Mouse (Mus musculus): ENCODE data around the gene Olfr71.

The Olfr71 gene

DNA sequence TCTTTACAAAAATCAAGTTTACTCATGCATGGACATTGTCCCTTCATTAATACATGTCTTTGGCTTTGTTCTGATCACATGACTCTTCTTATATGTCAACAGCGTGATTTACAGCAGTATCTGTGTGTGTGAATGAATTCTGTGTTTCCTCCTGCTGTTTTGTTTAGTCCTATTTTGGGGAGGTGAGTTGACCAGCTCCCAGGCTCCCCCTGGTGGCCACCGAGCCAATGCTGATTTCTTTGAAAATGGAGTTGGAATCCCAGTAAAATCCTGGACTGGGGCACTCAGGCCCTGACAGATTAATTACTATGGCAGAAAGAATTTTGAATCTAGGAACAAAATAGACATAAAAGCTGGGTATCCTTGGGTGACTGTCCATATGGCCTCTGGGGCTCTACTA lies 1.8 kb upstream of the Olfr71 start:
- peak; percentile 93 for DNase-seq

DNA sequence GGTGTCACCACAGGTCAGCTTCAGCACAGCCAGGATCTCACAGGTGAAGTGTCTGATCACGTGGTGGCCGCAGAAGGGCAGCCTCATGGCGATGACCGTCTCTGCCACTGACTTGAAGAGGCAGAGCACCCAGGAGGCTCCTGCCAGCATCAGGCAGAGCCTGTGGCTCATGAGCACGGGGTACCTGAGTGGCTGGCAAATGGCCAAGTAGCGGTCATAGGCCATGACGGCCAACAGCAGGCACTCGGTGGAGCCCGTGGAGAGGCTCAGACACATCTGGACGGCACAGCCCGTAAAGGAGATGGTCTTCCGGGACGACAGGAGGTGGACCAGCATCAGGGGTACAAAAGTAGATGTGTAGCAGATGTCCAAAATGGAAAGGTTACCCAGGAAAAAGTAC lies 4.1 kb downstream of the Olfr71 start:
- DNase-seq, result no peak

DNA sequence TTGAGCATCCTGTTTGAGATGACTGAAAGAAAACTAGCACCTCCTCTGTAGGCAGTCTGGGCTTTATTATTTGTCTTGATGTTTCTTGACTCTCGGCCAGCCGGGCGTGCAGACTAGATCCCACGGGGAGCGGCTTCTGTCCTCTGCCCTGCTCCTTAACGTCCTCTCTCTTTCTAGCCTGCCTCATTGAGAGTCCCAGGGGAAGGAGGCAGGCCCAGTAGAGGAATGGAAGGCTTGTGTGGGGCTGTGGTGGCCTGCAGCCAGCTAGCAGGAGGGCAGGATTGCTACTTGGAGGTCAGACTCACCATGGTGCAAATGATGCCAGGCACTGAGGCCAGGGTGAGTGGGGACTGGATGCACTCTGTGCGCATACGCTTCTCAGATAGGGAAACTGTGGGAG lies 6.2 kb downstream of the Olfr71 start:
- peak; percentile 95 for DNase-seq

DNA sequence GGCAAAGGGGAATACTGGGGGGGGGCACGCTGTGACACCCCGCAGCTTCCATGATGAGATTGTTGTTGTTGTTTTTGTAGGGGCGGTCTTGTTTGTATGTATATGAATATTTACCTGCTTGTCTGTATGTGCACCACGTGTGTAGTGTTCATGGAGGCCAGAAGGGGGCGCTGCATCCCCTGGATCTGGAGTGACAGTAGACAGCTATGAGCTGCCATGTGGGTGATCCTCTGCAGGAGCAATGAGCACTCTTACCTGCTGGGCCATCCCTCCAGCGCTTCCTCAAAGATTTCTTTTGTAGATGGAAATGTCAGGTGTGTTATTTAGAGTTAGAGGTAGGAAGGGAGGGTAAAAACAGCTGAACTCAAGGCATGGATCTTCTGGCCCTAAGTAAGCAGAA lies 6.6 kb downstream of the Olfr71 start:
- no peak for DNase-seq

DNA sequence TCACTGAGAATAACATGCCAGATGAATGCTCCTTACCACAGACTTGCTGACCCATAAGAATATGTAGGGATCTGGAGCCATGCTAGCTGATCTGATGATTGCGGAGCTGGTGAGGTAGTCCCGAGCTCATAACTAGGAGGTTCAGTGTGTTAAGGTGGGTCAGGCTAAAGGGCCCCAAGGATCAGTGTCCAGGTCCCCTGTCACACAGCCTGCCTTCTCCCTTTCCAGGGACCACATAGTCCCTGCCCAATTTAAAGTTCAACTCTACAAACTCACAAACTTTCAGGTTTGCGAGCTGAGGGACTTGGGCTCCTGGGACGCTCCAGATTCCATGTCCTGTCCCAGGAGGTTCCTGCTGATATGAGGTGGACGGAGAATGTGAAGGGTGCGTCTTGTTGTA lies 9.3 kb downstream of the Olfr71 start, which contains the start of gene Olfr70:
Gene Olfr70, minus strand, starts transcription at position 101 of the 400 bp plus-strand sequence.
- no peak for DNase-seq

DNA sequence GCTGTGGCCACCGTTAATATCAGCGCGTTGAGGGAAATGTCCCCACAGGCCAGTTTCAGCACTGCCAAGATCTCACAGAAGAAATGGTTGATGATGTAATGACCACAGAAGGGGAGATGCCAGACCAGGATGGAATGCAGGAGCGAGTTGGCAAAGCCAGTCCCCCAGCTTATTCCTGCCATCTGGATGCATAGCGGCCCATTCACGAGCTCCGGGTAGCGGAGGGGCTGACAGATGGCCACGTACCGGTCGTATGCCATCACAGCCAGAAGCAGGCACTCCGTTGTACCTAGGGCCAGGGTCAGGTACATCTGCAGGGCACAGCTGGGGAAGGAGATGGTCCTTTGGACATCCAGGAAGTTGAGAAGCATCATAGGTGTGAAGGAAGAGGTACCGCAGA lies 13.5 kb downstream of the Olfr71 start:
- DNase-seq, result no peak

DNA sequence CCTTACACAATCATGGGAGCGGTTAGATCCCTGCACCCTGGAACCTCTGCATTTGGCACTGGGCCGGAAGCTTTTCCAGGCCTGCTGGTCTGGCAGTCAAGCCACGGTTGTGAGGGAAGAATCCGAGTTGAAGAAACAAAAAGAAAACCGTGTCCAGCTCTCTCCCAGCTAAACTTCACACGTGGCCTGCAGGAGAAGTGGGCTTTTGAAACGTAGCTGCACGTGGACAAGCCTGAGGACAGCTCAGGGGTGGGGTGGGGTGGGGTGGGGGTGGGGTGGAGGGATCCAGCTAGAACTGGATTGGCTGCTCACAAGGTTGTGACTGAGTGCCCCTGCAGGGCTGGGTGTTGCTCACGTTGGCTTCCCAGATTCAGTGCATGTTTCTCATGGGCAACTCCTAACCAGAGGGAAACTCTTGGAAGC lies 14.8 kb downstream of the Olfr71 start:
- DNase-seq, result peak; percentile 98

DNA sequence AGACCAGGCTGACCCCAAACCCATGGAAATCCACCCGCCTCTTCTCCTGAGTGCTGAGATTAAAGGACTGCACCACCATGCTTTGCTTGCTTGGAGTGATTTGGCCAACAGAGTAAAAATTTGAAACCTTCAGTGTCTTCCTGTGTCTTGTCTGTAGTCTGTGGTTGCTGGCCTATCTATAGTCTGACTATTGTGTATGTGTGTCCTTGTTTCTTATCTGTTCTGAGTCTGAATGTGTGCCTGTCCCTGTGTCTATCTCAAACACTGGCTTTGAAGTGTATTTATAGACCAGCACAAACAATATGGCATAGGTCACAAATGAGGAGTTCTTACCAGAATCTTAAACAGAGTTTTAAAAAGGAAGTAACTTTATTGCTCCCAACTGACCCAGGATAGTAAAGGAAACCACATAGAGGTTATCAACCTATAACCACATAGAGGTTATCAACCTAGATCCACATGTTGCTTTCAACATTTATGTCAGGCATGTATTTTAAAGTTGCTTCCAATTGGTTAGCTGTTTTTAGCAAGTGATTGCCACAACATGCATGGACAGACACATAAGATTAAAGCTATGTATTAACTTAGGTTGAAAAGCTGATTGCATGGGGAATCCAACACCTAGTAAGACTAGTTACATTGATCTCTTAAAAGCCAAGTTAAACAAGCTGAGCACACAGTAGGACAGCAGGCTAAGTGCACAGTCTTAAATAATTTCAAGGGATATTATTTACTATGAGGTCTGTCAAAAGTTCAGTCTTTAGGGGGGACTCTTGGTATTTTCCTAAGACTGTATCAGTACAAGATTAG lies 15.4 kb downstream of the Olfr71 start:
- DNase-seq, result no peak

DNA sequence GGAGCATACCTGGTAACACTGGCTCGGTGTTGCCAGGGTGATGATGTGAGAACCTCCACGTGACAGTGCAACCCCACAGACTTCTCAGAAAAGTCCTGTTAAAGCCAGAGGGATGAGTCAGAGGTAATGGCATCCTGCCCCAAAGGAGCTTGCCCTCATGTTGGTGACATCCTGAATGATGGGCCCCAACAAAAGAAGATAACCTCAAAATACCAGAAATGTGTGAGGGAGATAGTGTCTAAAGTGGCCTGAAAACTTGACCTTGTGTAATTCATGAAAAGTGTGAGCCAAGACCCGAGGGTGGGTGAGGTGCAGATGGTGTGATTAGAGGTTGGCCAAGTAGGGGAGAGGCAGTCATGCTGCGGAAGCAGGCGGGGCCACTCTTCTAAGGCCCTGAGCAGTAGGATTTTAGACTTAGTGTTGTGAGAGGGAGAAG lies 16.2 kb downstream of the Olfr71 start:
- DNase-seq, result peak; percentile 95

DNA sequence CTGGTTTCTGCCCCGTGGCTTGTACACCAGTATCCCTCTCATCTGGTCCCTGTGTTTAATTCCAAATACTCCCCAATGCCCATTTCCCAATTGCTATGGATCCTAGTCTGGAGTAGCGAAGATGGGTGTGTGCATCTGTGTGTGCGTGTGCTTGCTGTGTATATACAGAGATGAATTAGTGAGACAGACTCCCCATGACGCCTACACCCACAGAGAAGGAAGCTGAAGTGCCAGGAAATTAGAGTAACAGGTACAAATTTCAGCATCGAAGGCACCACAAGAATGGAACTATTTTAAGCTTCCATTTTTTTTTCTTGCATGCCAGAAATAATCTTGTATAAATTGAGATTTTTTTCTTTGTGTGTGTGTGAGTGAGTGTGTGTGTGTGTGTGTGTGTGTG lies 19.0 kb downstream of the Olfr71 start:
- no peak for DNase-seq

DNA sequence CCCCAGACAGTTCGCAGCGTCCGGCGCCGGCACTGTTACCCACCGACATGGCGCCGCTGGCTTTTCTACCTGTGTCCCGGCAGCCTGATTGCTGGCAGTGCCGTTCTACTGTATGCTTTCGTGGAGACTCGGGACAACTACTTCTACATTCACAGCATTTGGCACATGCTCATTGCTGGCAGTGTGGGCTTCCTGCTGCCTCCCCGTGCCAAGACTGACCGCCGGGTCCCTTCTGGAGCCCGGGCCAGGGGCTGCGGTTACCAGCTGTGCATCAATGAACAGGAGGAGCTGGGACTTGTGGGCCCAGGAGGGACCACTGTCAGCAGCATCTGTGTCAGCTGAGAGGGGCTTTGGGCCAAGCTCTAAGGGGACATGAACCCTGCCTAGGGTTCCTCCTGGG lies 20.0 kb downstream of the Olfr71 start:
- DNase-seq, result no peak

DNA sequence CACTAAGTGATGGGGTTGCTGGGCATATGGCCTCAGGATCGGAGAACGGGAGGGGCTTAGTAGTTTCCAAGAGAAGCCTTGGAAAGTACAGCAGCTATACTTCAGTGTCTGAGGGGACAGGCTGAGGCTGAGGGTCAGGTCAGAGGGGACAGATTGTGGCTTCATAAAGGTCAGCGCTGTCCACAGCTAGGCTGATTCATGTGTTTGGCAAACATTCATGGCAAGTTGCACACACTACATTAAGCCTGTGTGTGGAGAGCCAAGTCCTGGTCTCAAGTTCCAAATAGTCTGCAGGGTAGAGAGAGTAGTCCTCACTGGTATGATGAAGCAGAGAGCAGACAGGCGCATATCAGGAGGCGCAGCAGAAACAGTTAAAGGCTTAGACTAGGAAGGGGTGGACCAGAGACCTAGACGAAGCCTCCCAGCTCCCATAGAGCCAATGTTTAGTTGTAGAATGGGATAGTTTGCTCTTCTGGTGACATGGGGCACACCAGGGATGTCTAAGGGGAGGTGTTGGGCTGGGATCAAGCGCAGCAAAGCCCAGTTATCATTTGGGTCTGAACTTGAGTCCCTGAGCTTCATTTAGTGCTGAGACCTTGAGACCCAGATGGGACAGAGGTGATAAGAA lies 30.5 kb downstream of the Olfr71 start:
- DNase-seq, result peak; percentile 91

DNA sequence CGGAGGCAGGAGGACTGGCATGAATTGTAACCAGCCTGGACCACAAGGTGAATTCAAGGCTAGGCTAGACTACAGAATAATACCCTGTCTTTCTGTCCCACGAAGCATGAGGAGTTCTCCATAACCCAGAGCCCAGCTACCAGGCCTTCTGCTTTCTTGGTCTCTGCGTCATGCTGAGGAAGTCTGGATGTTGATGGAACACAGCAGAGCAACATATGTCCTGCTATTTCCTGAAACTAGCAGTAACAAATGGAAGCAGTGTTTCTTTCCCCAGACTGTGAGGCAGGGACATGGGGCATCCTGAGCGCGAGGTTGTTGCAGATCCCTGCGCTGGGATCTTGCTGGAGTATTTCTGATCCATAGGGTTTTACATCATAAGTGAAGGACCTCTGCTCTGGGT lies 31.5 kb downstream of the Olfr71 start:
- no peak for DNase-seq

DNA sequence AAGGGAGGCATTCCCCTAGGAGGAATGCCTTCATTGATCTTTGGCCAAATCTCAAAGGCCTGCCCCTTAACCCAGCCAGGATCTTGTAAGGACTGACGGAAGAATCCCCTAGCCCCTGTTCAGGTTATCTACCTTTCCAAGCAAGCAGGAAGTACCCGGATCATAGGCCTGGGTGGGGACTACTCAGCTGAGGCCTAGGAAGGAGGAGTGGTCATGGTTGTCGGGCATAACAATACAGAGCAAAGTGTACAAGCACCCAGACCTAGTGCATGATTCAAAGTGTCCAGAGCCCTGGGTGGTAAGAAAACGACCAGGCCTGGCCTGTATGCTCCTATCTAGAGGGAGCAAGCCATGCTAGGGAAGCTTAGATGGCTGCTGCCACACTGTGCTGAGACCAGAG lies 34.4 kb downstream of the Olfr71 start:
- no peak for DNase-seq

DNA sequence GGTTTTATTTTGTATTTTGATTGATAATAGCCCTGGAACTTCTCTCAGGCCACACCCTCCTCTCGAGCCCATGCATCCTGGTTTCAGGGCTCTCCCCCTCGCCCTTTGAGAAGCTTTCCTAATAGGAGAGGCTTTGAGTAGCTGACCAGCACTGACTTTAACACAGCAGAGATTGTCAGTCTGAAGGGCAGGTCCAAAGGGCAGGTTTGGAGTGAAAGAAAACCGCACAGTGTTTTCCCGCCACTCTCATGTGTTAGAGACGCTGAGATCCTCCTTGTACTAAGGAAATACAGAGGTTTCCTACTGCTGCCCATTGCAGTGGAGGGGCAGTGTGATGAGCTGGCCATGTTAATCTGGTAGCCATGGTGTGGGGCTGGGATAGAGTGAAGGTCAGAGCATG lies 35.1 kb downstream of the Olfr71 start:
- DNase-seq, result no peak

DNA sequence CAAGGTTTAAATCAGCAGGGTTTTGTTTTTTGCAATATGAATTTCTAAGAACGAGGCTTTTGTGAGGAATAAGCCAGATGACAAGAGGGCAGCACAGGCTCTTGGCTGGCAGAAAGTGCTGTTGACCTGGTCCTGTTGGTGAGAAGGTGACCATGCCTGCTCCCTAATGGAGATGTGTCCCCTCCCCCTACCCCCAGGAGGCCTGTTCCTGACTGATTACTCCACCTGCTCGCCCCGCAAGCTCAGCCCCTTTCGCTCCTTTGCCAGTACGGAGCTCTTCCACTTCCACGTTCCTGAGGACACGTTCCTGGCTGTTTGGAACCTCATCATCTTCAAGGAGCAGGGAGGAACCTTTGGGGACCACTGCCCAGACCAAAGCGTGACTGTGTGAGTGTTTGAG lies 36.4 kb downstream of the Olfr71 start:
- peak; percentile 82 for DNase-seq

DNA sequence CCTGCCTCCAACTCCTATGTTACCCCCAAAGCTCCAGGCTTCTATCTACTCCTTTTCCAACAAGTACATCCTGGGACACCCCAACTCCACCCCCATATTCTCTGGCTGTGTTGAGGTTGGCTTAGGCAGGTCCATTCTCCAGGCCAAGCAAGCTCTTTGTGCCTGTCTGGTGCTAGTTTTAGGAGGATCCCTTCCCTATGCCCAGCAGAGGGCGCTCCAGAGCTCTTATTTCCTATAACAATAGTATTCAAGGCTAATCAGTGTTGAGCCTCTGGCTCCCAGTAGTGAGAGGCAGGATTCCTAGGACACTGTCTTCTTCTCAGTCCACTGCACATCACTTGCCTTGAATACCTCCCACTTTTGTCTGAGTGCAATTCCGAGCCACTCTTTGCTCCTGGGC lies 38.0 kb downstream of the Olfr71 start:
- DNase-seq, result peak; percentile 98

DNA sequence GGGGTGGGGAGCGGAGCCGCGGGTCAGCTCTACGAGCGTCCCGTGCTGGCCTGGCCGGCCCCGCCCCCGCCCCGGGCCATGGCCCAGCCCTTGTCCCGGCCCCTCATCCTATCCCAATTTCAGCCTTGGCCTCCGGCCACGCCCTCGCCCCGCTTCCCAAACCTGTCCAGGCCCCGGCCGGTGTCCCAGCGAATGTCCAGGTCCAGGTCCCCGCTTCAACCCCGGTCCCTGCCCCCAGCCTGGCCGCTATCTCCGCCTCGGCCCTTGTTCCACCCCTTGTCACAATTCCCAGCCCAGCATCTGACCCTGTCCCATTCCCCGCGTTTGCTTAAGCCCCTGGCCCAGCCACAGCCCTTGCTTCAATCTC lies 40.6 kb downstream of the Olfr71 start:
- DNase-seq, result no peak

DNA sequence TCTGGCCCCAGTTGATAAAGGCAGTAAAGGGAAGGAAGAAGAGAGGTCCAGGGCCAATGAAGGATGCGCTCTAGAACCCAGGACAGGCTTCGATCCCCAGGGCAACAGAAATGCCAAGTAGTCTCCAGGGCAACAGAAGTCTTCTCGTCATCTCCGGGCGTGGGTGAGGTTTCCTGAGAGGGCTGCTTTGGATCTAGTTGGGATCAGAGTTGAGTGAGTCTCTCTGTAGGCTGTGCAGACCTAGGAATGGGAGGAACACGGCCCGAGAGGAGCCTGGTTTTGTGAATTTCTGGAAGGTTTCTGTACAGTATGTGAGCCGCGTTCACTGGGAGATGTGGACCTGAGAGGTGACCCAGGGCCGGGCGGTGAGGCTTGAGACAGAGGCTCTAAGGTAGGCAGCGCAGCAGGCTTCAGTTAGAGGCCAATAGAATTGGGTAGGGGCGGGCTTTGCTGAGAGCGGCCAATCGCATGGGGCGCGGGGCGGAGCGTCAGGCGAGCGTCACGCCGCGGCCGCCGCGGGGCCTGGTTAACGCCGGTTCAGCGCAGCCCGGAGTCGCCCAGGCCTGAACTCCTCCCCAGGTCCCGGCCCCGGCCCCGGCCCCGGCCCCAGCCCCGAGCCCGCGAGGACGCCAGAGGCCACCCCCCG lies 41.1 kb downstream of the Olfr71 start, which contains the start of the genes Tmem8b and Fam221b:
Gene Tmem8b, plus strand, starts transcription at position 190 of the 646 bp plus-strand sequence.
Gene Fam221b, minus strand, starts transcription at position 364 of the 646 bp plus-strand sequence.
- DNase-seq, result peak; percentile 99

DNA sequence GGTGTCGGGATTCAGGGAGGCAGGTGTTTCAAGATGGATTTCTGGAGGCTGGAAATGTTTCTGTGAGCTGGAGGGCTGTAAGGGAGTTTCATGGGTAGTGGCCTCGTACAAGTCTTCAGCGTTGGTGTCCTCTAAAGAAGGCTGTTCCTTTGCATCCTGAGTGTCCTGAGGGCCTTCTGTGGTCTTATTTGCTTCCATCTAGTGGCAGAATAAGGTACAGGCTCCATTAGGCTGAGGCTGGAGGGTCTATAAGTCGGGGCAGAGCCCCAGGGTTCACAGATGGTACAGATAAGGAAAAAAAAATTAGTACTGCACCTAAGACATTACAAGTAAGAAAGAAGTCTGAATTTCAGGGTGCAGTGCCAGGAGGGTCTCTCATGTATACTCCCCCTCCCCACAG lies 43.6 kb downstream of the Olfr71 start:
- DNase-seq, result no peak

DNA sequence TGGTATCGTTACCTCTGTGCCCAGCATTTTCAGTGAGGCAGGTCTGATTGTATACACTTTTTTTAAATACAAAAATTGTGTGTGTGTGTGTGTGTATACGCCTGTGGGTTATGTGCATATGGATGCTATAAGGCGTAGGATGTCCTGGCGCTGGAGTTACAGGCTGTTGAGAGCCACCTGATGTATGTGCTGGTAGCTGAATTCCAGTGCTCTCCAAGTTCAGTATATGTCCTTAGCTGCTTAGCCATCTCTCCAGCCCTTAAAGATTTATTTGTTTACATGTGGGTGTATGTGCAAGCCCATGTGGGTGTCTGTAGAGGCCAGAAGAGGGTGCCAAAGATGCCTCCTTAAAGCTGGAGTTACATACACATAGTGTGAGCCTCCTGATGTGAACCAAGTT lies 52.9 kb downstream of the Olfr71 start:
- DNase-seq, result no peak

DNA sequence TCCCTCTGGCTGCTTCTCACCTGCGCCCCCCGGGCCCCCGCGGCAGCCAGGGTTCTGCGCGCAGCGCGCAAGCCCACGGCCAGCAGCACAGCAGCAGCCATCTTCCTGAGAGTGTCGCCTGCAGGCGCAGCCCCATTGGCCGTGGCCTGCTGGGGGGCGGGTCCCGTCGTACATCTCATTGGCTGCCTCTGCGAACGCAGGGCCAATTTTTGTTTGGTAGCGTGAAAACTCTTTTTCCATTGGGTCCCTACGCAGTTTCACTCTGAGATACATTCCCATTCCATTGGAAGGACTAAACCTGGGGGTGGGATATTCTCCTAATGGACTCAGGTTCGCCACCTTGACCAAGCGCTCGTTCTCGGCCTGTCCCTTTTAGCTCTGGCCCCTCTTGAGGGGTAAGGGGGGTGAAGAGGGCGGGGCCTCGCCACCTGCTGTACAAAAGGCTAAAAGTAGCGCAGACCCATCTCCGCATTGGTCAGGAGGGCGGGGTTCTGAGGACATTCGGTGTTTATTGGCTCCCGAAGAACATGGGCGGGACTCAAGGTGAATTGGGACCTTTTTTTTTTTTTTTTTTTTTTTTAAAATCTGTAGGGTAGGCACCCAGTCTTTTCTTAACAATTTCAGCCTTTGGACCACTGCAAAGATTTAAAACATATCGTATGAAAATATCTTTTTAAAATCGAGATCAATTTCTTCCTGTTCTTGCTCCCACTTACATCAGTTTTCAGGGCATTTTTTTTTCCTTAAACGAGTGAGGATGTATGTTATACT lies 53.5 kb downstream of the Olfr71 start, which contains the start of gene Hint2:
Gene Hint2, minus strand, starts transcription at position 128 of the 771 bp plus-strand sequence.
- DNase-seq, result peak; percentile 100

Measured in heart, adult 11 months (tissue).